Mouse (Mus musculus): ENCODE measurements around the gene Hip1. TPM values are rescaled to one million over a fixed set of nuclear protein-coding genes. Genes with fewer than 3 reads are reported as not detected.
A peak's percentile ranks its signal among the peaks of the same experiment; 100 is the strongest.
"Not testable (repeated sequence)": the region's sequence is repeated elsewhere in the genome, so short reads cannot be mapped to it uniquely, and the experiment has no call there.

Hip1 gene
- total RNA-seq, 4 experiments from 2014 or later = 14.7 to 17.2 (median 16.0) TPM

GRCm38 (mm10) chr5:135369787-135370654 lies 174.9 kb downstream of the Hip1 start, which contains the start of gene Nsun5:
Gene Nsun5 (plus strand): TSS chr5:135369953.
- peak; percentile 89 to 91 for DNase-seq (ENCODE audit: low spot score in 2 of 2)

GRCm38 (mm10) chr5:135369196-135369595 lies 175.7 kb downstream of the Hip1 start:
- DNase-seq (ENCODE audit: low spot score in 2 of 2) = not testable (repeated sequence)

- no peak for DNase-seq (ENCODE audit: low spot score in 2 of 2)
Observed at GRCm38 (mm10) chr5:135368312-135368711, 176.6 kb downstream of the Hip1 start.

- DNase-seq (ENCODE audit: low spot score in 2 of 2) = no peak
Observed at GRCm38 (mm10) chr5:135367841-135368240, 177.1 kb downstream of the Hip1 start.

- no peak for DNase-seq (ENCODE audit: low spot score in 2 of 2)
Observed at GRCm38 (mm10) chr5:135363540-135363939, 181.4 kb downstream of the Hip1 start.

- DNase-seq (ENCODE audit: low spot score in 2 of 2) = no peak
Observed at GRCm38 (mm10) chr5:135362572-135362971, 182.3 kb downstream of the Hip1 start.

GRCm38 (mm10) chr5:135359772-135360171 lies 185.1 kb downstream of the Hip1 start:
- no peak for DNase-seq (ENCODE audit: low spot score in 2 of 2)

- peak; percentile 54 to 61 for DNase-seq (ENCODE audit: low spot score in 2 of 2)
Observed at GRCm38 (mm10) chr5:135357556-135357955, 187.4 kb downstream of the Hip1 start.

Small RNAs within 50 kb of the gene (microRNA-seq; reads per million reads assigned to microRNA genes)
- not detected for gene Mir7033

Other genes with a start within 250 kb of the Hip1 start
- gene Fkbp6, start 195.1 kb downstream of the Hip1 start, total RNA-seq (2022) = not detected
- not detected for gene Trim50, start 191.8 kb downstream of the Hip1 start, total RNA-seq (2022)
- gene Nsun5, start 175.2 kb downstream of the Hip1 start, total RNA-seq (2022) = 10 to 100 TPM in 1 of 4 experiments, 1 to 10 TPM in 3; 6.3 to 11.0 (median 8.0) TPM
- 10 to 100 TPM in 2 of 4 experiments, 1 to 10 TPM in 2; 8.9 to 11.0 (median 10.1) TPM for gene Pom121, start 150.6 kb downstream of the Hip1 start, total RNA-seq (2022)
- not detected for gene Ccl26, start 18.4 kb upstream of the Hip1 start, total RNA-seq (2022)
- gene Ccl24, start 27.9 kb upstream of the Hip1 start, total RNA-seq (2022) = 1 to 10 TPM in 2 of 4 experiments, under 1 TPM in 1, not detected in 1; 0.44 to 2.6 (median 1.2) TPM
- 10 to 100 TPM; 10.3 to 14.7 (median 13.5) TPM for gene Rhbdd2, start 87.5 kb upstream of the Hip1 start, total RNA-seq (2022)
- gene Por, start 124.9 kb upstream of the Hip1 start, total RNA-seq (2022) = 10 to 100 TPM; 32.8 to 36.4 (median 35.9) TPM
- gene Tmem120a, start 199.3 kb upstream of the Hip1 start, total RNA-seq (2022) = 10 to 100 TPM in 1 of 4 experiments, 1 to 10 TPM in 3; 7.9 to 12.3 (median 8.9) TPM
- gene Styxl1, start 233.3 kb upstream of the Hip1 start, total RNA-seq (2022) = not detected
- 100 to 1,000 TPM; 825 to 986 (median 954) TPM for gene Mdh2, start 233.4 kb upstream of the Hip1 start, total RNA-seq (2022)